Mouse (Mus musculus) lung, adult 2 months (tissue): ENCODE data around the gene Pcbp1.

Experiments used
- CTCF ChIP-seq: fragments of 200-500 bp; IDR thresholded peaks from 2 replicates; pipeline ENCODE4 v1.5.1; 2011; ENCODE audit warnings: mild to moderate bottlenecking, low read length, control low read depth; ENCODE audit not compliant: insufficient read depth
- POLR2A ChIP-seq: fragments of 200-500 bp; IDR thresholded peaks from 2 replicates; pipeline ENCODE4 v1.6.1; 2011; ENCODE audit warnings: low read depth, mild to moderate bottlenecking, control low read depth, low read length, borderline replicate concordance; ENCODE audit errors: extremely low read depth

DNA sequence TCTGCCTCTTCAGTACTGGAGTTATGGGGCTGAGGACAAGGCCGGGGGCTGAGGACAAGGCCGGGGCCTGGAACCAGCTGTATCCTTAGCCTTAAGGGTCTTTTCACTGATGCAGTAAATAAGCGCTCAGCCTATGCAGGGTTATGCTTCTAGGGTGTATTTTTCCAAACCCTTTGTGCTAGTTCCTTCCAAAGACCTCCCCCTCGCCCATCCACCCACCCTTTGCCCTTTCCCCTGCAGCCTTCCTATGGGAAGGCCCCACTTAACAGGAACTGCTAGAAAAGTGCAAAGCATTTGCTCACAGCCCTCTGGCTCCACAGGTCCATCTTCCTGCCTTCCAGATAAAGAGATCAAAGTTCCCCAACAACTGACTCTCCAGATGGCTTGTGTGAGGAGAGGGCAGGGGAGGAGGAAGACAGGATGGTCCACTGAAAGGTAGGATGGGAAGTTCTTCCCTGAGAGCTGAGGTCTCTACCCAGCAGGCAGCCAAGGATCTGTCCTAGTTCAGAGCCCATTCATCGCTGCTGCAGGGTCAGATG, 26.5 kb downstream of the Pcbp1 start:
- no peak for TF ChIP-seq POLR2A
- no peak for TF ChIP-seq CTCF
